Mouse (Mus musculus): ENCODE data around the gene Gpr15. TPM values are rescaled to one million over a fixed set of nuclear protein-coding genes. Genes with fewer than 3 reads are reported as not detected.

Gene Gpr15
- not detected in 2 replicates for polyA plus RNA-seq (2012; ENCODE audit: insufficient read depth, insufficient read length, missing spikeins)

DNA sequence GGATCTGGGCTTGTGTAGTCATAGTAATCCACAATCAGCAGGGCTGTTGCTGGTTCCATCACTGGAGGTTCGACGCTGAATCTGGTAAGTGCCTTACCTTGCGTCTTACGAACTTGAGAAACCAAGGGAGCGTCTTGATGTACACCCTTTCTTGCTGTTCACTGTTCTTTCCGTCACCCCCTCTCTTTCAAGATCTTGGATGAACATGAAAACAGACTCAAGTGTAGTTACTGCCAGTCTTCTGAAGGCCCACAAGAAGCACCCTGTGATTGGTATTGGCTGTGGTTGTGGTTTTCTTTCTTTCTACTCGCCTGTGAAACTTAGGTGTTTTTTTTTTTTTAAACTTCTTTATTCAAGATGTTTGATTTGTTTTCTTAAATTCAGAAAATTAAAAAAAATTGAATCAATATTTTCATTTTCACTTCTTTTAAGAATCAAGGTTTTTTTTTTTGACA, at the start of gene Gpr15:
Gene Gpr15 (minus strand): TSS at position 405 of the 455 bp plus-strand sequence.
- no peak within 1 kb of the TSS for H3K27ac ChIP-seq (replicated peaks; ENCODE audit: low read depth, low read length)
- no peak within 1 kb of the TSS for H3K4me3 ChIP-seq (ENCODE audit: insufficient read depth, low read depth, low read length)
- no peaks in the 10 kb centered on the region for H3K4me1 ChIP-seq (ENCODE audit: control insufficient read depth, insufficient read depth, insufficient read length, low read length)

DNA sequence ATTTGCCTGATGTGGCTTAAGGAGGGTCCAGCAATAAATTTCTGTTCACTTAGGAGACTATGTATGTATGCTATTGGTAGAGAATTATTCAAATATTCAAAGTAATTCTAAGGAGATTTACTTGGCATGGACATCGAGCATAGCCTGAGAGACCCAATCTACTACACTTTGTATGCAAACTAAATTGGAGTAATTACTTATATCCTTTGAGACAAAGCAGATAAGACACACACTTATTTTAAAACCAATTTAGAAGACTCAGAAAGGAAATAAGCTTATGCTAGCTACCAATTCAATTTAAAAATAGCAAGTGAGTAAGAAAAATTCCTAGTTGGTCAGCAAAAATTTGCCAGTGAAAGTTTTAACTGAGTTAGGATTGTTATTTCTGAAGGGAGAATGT, 44.2 kb upstream of the Gpr15 start, which contains the start of gene Olfr172:
Gene Olfr172 (minus strand): TSS at position 101 of the 400 bp plus-strand sequence.
- no peak within 1 kb of the TSS for H3K4me3 ChIP-seq (ENCODE audit: insufficient read depth, low read depth, low read length)

DNA sequence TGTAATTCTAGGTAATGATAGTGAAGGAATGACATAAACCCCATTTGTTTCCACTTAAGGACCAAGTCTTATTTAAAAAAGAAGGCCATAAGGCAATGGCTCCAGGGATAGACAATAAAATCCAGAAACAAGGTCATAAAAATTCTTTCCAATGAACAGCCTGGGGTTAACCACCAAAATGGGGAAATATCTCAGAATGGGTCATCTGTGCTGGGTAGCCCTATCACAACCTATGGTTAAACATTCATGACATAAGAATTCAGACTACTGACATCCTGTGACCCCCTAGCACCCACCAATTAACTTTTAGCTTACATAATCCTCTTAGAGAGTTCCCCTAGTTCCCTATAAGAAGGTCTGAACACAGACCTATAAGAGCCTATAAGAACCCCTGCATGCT, 37.3 kb upstream of the Gpr15 start:
- no peaks in the 10 kb centered on the region for H3K4me1 ChIP-seq (ENCODE audit: control insufficient read depth, insufficient read depth, insufficient read length, low read length)
- H3K27ac ChIP-seq (replicated peaks; ENCODE audit: low read depth, low read length): no peak overlapping the region

More for the DNA sequence above, 44.2 kb upstream of the Gpr15 start, which contains the start of gene Olfr172:
- Histone ChIP-seq H3K4me1 (ENCODE audit: control insufficient read depth, insufficient read depth, insufficient read length, low read length) (no peaks in the 10 kb centered on the region), H3K27ac (replicated peaks; ENCODE audit: low read depth, low read length) (no peak within 1 kb of the TSS)

DNA sequence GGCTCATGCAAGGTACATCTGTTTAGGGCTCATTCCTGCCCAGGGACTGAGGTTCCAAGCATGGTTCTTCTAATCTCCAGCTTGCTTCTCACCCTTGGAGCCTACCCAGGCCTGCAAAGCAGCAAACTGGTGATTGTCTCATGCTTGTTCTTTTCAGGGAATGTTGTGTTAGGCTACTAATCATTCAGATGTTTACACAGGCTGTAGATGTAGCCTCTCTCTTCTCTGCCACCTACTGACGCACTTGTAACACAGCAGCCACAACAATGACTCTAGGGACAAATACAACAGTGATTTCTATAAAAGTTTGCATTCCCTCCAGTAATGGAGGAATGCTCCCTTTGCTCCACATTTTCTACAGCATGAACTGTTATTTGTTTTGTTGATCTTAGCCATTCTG, 32.4 kb upstream of the Gpr15 start:
- Histone ChIP-seq H3K27ac (replicated peaks; ENCODE audit: low read depth, low read length) (no peak overlapping the region), H3K4me1 (ENCODE audit: control insufficient read depth, insufficient read depth, insufficient read length, low read length) (no peaks in the 10 kb centered on the region), H3K4me3 (ENCODE audit: insufficient read depth, low read depth, low read length) (no peak overlapping the region)

More for the DNA sequence above, 37.3 kb upstream of the Gpr15 start:
- H3K4me3 ChIP-seq (ENCODE audit: insufficient read depth, low read depth, low read length): no peak overlapping the region

DNA sequence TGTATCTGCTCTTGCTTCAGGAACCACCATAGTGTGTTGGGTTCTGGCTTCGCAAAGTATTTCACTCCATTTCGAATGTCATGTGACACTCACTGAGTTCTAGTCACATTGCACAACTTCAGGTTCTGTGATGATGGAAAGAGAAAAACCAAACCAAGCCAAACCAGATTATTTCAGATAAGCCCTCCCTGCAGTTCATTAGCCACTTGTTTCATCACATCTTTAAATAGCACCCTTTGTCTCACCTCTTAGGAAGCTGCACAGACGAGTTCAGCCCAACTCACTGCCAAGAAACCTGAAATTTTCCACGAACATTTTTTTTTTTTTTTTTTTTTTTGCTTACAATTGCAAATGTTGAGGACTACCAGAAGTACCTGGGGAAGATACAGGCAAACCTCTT, 27.8 kb upstream of the Gpr15 start:
- H3K4me1 ChIP-seq (ENCODE audit: control insufficient read depth, insufficient read depth, insufficient read length, low read length): no peaks in the 10 kb centered on the region
- H3K4me3 ChIP-seq (ENCODE audit: insufficient read depth, low read depth, low read length): no peak overlapping the region
- H3K27ac ChIP-seq (replicated peaks; ENCODE audit: low read depth, low read length): no peak overlapping the region

DNA sequence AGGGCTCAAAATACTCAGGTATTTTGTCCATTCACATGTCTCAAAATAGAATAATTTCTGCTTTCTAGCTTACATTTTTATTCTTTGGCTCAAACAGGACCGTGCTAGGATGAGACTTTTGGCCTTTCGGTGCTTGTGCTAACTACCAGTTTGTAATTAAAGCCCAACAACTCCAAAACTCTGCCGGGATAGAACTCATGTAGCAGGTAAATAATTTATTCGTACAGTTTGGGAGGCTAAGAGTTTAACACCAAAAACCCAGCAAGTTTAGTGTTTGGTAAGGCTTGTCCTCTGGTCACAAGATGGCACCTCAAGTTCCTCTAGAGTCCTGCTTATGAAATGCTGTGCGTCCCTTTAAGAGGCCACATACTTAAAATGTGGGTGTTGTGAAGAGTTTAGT, 21.9 kb upstream of the Gpr15 start:
- Histone ChIP-seq H3K27ac (replicated peaks; ENCODE audit: low read depth, low read length) (no peak overlapping the region), H3K4me3 (ENCODE audit: insufficient read depth, low read depth, low read length) (no peak overlapping the region), H3K4me1 (ENCODE audit: control insufficient read depth, insufficient read depth, insufficient read length, low read length) (no peaks in the 10 kb centered on the region)

DNA sequence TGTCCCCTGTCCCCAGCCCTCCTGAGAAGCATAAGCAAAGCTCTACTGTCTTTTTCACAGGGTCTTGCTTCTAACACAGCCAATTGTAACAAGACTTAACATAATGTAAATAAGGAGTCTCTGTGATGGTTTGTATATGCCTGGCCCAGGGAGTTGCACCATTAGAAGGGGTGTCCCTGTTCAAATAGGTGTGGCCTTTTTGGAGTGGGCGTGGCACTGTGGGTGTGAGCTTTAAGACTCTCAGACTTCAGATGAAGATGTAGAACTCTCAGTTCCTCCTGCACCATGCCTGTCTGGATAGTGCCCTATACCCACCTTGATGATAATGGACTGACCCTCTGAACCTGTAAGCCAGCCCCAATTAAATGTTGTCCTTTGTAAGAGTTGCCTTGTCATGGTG, 19.9 kb upstream of the Gpr15 start:
- Histone ChIP-seq H3K4me1 (ENCODE audit: control insufficient read depth, insufficient read depth, insufficient read length, low read length) (no peaks in the 10 kb centered on the region), H3K27ac (replicated peaks; ENCODE audit: low read depth, low read length) (no peak overlapping the region), H3K4me3 (ENCODE audit: insufficient read depth, low read depth, low read length) (no peak overlapping the region)

DNA sequence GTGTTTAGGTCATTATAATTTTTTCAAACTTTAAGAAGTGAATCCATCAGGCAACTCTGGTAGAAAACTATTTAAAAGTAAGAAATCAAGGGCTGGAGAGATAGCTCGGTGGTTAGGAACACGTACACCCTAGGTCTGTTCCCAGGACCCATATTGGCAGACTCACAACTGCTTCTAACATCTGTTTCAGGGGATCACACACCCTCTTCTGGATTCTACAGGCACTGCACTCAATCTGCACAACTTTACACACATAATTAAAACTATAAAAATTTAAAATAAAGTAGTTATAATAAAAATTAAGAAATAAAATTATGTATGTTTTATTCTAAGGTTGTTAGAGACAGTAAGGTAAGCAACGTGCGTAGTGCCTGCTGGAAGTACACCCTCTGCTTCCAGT, 19.3 kb upstream of the Gpr15 start:
- H3K4me1 ChIP-seq (ENCODE audit: control insufficient read depth, insufficient read depth, insufficient read length, low read length): no peaks in the 10 kb centered on the region
- H3K27ac ChIP-seq (replicated peaks; ENCODE audit: low read depth, low read length): no peak overlapping the region
- H3K4me3 ChIP-seq (ENCODE audit: insufficient read depth, low read depth, low read length): no peak overlapping the region

DNA sequence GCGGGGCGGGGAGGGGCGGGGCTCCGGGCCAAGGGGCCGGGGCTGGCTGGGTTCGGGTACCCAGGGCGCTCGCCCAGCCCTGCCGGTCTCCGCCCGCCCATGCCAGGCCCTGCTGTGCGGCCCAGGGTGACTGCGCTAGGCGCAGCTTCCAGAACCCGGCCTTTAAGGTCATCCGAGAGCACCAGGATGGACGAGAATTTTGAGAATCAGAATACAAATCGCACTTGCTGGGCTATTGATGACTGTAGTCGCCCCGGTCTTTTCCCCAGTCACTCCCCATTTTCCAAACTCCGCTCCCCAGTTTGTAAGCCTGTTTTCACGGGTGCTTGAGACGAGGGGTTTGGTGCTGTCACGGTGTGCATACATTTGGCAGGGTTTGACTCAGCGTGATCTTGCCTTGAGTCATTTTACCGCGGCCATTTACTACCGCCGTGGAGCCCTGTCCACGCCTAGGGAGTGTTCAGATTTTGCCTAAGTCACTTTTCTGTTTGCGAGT, 9.4 kb upstream of the Gpr15 start:
- Histone ChIP-seq H3K4me1 (ENCODE audit: control insufficient read depth, insufficient read depth, insufficient read length, low read length) (no peaks in the 10 kb centered on the region), H3K27ac (replicated peaks; ENCODE audit: low read depth, low read length) (peak overlapping the region; percentile 69), H3K4me3 (ENCODE audit: insufficient read depth, low read depth, low read length) (peak overlapping the region; percentile 93)

DNA sequence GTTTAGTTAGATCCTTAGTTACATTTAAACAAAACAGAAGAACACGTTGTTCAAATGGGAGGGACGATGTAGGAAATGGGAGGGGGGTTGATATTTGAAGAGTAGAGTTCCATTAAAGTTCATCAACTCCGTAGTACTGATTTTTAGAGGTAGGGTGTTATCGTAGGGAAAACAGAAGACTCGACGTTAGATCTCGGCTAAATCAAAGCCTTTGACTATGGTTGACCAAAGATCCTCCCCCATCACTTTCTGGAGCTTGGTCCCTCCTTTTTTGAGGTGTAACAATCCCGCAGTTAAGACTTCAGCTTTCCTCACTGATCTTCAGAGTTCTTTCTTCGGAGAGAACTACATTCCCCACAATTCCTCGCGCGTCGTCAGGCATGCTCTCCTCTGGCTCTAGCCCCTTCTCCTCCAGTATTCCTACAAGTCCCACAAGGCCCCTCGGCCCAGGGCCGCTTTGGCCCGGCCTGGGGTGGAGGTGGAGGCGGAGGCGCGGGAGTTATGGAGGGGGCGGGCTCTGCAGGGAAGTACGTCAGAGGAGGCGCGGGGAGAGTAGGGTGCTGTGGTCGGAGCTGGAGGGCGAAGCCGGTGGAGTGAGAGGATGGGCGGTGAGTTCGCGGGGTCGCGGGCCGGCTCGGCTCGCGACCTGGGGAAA, 8.7 kb upstream of the Gpr15 start, which contains the start of gene Cldnd1:
Gene Cldnd1 (plus strand): TSS at position 434 of the 655 bp plus-strand sequence.
- Histone ChIP-seq H3K4me3 (ENCODE audit: insufficient read depth, low read depth, low read length) (peak within 1 kb of the TSS; percentile 93), H3K4me1 (ENCODE audit: control insufficient read depth, insufficient read depth, insufficient read length, low read length) (no peaks in the 10 kb centered on the region), H3K27ac (replicated peaks; ENCODE audit: low read depth, low read length) (peak within 1 kb of the TSS; percentile 69)

DNA sequence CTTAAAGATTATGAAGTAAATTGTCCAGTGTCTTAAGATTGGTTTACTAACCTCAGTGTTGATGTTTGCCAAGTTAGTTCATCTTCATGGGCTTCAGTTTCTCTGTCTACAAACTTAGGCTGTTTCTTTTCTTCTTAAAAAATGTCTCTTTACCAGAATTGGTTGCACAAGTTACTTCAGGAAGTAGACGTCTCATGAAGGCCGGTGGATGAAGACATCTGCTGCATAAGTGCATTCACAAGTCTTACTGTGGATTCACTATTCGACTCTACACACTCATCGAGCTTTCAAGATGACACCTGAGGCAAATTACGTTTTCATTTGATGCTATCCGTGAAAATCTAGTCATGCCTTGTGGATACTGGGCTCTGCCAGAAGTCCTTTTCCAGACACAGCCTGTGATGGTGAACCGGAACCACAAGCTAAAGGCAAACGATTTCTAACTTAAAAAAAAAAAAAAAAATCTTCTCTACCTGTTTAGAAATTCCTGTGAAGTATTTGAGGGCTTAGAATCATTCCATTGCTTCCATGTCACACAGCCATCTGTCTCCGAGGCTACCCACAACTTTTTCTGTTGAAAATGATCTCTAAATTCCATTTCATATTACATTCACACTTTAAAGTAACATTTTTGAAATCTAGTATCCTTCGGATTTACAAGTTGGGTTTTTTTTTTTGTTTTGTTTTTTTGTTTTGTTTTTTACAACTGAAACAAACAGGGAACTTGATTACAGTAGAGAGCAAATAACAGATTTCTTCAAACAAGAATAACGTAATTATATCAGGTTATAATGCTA, 8.0 kb upstream of the Gpr15 start:
- H3K27ac ChIP-seq (replicated peaks; ENCODE audit: low read depth, low read length): no peak overlapping the region
- H3K4me1 ChIP-seq (ENCODE audit: control insufficient read depth, insufficient read depth, insufficient read length, low read length): no peaks in the 10 kb centered on the region
- no peak overlapping the region for H3K4me3 ChIP-seq (ENCODE audit: insufficient read depth, low read depth, low read length)

DNA sequence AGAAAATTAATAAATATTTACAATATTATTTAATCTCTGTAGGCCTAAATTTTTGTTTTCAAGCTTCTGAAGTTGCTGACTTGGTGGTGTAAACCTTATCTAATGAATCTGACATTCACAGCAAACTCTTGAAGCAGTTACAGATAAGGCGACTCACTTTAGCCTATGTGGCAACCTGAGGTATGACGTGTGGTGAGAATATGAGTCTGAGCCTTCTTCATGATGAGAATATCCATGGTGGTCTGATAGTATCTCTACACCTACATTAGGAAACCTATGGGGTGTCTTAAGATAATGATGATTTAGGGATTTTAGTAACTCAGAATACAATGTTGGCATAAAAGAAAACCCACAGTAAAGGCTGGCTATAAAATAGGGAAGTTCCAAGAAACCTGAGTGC, 3.4 kb upstream of the Gpr15 start:
- H3K4me3 ChIP-seq (ENCODE audit: insufficient read depth, low read depth, low read length): no peak overlapping the region
- no peak overlapping the region for H3K27ac ChIP-seq (replicated peaks; ENCODE audit: low read depth, low read length)

DNA sequence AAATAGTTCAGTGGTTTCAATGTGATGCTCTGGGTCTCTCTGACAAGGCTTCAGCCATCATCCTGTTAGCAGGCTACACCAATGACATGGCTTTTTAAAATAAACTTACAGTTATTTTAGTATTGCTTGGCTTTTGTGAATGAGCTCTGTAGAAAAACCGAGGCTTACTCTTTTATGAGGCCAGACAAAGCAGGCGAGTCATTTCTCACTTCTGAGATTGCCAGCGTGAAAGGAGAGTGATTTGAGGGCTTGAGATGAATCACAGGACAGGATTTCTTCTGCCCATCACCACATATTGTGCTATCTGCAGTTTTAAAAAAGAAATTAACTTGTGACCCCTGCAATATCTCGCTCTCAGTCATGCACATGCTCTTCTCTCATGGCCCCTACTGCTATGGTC, 3.9 kb downstream of the Gpr15 start:
- no peak overlapping the region for H3K27ac ChIP-seq (replicated peaks; ENCODE audit: low read depth, low read length)
- no peak overlapping the region for H3K4me3 ChIP-seq (ENCODE audit: insufficient read depth, low read depth, low read length)
- H3K4me1 ChIP-seq (ENCODE audit: control insufficient read depth, insufficient read depth, insufficient read length, low read length): no peaks in the 10 kb centered on the region

More for the DNA sequence above, 3.4 kb upstream of the Gpr15 start:
- no peaks in the 10 kb centered on the region for H3K4me1 ChIP-seq (ENCODE audit: control insufficient read depth, insufficient read depth, insufficient read length, low read length)

DNA sequence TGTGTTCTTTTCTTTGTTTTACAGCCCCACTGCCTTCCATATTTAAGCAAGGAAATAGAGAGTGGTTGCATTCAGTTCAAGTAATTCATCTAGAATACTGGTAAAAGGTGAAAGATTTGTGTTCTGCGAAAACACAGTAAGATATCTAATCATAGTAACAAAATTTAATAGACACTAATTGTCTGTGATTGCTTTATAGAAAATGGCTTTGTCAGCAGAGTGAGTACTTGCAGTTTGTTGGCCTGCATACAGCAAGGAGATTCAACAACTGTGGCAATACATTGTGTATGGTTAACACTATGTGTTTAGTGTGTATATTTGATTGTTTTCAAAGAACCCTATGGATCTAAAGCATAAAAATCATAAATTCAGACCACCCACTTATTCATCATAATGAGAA, 5.7 kb downstream of the Gpr15 start:
- no peak overlapping the region for H3K27ac ChIP-seq (replicated peaks; ENCODE audit: low read depth, low read length)
- no peaks in the 10 kb centered on the region for H3K4me1 ChIP-seq (ENCODE audit: control insufficient read depth, insufficient read depth, insufficient read length, low read length)

DNA sequence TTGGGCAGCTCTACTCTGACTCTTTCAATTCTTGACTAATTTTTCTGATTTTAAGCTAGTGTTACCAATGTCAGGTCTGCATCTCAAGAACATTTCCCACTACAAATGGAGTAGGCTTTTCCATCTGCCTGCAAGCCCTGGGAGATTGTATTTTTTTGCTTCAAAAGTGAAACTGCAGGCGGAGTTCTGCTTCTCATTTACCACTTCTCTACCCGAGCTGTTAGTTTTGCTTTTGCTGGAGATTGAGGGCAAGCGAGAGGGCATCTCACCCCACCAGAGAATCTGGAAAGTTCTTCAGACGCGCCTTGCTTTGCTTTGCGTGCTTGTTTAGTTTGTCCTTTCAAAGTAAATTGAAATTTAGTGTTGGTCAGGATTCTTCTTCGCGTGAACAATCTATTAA, 6.6 kb downstream of the Gpr15 start:
- no peak overlapping the region for H3K27ac ChIP-seq (replicated peaks; ENCODE audit: low read depth, low read length)
- H3K4me1 ChIP-seq (ENCODE audit: control insufficient read depth, insufficient read depth, insufficient read length, low read length): no peaks in the 10 kb centered on the region
- H3K4me3 ChIP-seq (ENCODE audit: insufficient read depth, low read depth, low read length): peak overlapping the region; percentile 21; the same call in 1 of the 2 replicates

More for the DNA sequence above, 5.7 kb downstream of the Gpr15 start:
- H3K4me3 ChIP-seq (ENCODE audit: insufficient read depth, low read depth, low read length): no peak overlapping the region
